Mouse (Mus musculus): ENCODE data around the gene Jun.

Jun gene

DNA sequence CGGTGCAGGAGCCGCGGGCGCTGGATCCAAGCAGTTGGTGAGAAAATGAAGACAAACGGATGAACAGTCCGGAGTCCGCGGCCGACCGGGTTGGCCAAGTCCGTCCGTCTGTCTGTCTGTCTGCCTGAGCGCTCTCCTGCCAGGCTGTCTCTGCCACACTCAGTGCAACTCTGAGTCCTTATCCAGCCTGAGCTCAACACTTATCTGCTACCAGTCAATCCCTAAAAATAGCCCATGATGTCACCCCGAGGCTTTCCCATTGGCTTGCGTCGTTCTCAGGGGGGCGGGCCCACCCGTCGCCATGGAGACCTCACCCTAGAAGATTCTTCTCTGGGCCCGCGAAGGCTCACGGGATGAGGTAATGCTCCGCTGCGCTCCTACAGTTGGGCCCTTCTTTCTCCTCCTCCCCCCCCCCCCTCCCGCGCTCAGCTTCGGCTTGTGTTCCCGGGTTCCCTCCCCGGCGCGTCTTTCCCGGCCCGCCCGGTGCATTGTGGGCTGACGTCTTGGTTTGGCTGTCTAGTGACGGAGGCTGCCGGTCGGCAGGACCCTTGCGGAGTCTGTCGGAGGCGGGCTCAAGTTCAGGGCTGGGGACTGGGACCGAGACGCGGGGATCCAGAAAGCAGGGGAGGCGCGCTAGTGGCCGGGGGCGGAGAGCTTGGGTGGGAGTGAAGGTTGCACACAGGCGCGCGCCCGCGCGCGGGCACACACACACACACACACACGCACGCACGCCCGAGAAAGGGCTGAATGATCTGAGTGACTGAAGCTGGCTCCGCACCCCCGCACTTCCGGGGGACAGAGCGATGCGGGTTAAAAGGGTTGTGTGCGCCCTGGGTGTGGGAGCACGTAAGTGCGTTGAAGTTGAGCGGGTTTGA, at the start of gene Jun:
Jun (minus strand) TSS at position 198 of the 875 bp plus-strand sequence.
- peak; percentile 100 for DNase-seq

- no peak for DNase-seq
Observed at GRCm38 (mm10) chr4:95101684-95102083, 49.7 kb upstream of the Jun start.

DNA sequence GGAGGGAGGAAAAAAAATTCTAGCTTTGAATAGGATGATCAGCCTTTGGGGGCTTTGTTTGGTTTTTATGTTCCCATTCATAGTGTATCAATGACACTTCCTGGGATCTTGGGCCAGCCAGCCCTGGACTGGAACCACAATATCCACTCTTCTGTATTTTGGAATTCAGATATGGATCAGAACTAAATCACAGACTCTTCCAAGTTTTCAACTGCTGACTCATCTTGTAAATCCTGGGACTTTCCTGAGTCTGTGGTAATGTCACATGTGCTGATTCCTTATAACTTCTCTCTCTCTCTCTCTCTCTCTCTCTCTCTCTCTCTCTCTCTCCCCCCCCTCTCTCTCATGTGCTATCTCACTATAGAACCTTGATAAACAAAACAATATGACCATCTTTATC, 48.7 kb upstream of the Jun start:
- no peak for DNase-seq

DNA sequence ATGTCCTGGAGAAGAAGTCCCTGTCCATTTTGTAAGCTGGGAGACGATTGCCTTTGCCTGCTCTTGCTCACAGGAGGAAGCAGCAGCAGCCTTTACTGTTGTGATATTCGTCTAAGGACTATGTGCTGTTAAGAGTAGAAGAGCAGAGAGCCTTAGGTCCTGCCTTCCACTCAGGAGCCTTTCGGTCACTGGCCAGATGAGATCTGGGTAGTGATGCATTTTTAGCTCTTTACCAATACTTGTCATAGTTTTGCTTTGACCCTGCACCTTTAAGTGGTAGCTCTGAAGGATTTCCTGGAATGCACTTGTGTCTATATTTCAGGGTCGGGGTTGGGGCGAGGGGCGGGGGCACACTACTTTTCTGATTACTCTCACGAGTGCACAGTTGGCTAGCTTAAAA, 47.4 kb upstream of the Jun start:
- no peak for DNase-seq

GRCm38 (mm10) chr4:95098722-95099097, 46.7 kb upstream of the Jun start:
- no peak for DNase-seq

DNA sequence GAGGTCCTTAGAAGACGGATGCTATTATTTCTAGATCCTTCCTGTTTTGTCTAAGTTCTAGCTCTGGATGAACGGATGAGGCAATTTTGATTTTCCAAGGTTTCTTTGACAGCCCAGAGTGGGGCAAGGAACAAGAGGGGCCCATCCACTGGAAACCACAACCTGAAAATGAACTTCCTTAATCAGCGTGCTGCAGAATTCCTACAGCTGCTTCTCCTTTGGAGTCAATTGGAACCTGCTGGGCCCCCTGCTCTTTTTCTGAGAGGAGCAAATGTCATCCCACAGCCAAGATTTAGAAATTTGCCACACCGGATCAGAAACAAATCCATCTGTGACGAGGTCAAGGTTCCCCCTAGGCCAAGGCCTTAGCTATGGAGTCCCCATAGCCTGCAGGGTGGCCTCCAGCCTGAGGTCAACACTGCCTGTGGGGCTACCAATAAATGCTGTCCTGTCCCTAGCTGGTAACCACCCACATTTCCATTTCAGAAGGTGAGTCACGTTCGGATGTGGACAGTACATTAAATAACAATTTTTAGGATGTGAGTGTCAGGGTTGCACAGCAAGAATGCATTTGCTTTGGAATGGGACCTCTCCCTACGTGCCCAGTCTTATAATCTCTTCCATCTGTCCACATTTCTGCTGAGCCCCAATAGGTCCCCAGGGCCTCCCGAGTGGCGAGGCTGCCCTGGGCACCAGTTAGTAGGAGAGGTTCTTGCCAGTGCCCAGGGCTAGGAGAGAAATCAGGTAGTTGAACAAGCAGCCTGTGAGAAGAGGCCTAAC, 46.1 kb upstream of the Jun start:
- DNase-seq = no peak

GRCm38 (mm10) chr4:95096731-95097130, 44.7 kb upstream of the Jun start:
- DNase-seq = no peak

- no peak for DNase-seq
Observed at GRCm38 (mm10) chr4:95095911-95096310, 43.9 kb upstream of the Jun start.

GRCm38 (mm10) chr4:95095355-95095754, 43.3 kb upstream of the Jun start:
- no peak for DNase-seq

DNA sequence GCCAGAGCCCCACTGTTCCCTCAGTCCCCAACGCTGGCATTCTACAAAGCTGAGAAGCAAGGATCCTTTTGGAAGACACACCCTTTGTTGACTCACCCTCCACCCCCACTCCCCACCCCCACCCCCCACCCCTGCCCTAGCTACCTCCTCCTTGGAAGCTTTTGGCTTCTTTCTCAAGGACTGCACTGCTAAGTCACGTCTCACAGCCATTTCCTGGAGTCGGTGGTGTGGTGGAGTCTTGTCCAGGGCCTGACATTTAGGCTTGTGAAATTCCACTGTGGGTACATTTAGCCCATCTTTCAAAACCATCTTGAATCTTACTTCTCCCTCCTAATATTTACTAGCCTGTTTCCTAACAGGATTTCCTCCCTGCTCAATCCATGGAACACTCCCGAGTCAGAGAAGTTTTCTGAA, 42.7 kb upstream of the Jun start:
- DNase-seq = peak; percentile 44

DNA sequence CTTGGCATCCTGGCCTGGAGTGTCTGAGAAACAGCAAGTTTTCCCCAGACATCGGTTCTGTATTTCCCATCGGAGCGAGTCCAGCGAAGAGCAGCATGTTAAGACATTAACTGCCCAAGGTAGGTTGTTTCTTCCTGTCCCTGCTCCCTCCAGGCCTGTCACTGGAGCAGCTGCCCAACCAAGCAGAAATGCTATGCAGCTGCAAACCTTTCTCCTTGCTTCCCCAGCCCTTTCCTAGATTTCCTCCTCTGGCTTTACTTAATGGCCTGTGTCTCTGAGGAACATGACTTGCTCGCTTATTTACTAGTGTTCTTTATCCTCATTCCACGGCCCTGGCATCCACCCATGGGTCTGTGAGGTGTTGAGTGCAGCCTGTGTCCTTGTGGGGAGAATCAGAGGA, 41.6 kb upstream of the Jun start:
- peak; percentile 22 for DNase-seq

GRCm38 (mm10) chr4:95092516-95092915, 40.5 kb upstream of the Jun start:
- no peak for DNase-seq

DNA sequence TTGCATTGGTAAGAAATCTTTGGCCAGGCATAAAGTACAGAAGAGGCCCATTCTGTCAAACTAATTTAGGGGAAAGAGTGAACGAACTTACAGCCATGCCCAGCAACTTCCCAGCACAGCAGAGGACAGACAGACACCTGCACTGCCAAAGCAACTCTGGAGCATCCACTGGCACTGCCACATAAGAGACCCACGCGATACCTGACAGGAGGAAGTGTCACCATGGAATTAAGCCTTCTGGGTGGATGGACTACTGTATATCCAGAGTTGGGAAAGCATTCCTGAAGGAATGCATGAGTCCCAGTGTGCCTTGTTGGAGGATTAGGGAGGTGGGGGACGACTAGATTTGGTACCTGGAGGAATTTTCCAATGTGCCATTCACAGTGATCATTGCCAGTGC, 39.5 kb upstream of the Jun start:
- no peak for DNase-seq

DNA sequence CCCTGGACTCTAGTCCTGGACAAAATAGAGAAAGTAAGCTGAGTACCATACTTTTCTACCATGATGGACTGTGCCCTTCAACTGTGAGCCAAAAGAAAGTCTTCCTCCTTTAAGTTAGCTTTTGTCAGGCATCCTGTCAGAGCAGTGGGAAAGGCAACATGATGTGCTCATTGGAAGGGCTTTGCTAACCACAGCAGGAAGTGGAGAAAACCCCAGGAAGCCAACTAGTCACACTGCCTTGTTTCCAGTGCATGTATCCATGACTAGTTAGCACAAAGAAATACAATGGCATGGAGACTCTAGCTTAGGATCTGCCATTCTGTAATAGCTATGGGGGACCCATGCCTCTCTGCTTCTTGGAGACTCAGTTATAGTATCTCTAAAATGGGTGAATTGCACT, 37.9 kb upstream of the Jun start:
- no peak for DNase-seq

GRCm38 (mm10) chr4:95089053-95089452, 37.0 kb upstream of the Jun start:
- DNase-seq = no peak

- no peak for DNase-seq
Observed at GRCm38 (mm10) chr4:95083957-95084356, 31.9 kb upstream of the Jun start.

DNA sequence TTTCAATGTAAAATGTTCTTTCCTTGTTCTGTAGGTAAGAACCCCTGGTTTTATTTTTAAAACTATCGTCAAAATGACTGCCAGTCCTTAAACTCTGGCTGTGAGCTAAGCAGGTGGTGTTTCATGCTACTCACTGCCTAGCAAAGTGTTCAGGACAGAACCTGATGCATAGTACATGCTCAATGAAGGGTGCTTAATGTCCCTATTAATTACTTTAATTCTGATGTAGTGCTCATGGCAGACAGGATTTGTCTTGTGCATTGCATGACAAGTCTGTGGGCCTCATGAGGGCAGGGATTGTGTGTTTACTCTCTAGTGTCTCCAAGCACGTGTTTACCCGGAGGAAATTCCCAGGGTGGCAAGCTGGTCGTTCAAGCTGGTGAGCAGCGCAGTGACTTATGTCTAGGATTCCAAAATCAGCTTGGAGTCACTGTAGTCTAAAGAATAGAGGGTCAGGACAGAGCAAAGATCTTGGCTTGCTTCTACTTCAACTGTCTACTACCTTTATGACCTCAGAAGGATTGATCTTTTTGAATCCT, 31.2 kb upstream of the Jun start:
- DNase-seq = no peak

DNA sequence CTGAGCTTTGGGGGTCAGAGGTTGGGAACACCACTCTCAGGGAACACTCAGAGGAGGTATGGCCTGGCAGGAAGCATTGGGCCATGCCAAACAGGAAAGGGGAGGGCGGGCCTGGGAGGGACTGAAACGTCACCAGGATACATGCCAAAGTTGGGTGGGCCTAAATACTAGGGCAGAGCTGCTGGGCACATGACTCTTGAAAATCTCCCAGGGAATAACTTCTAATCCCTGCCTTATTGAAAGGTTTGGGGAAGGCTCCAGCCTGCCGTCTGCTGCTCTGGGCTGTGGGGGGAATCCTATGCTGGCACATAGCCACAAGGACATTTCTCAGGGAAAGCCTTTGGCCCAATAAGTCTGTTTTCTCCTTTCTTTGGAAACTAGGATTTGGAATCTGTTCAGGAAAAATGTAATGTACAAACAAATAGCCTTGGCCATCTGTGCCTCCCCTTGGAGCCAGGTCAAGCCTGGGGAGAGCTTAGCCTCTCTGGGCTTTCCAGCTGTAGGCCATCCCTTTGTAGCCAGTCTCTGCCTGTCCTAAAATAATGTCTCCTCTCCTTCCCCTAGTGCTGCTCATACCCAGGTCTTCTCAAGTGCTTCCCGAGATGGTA, 30.6 kb upstream of the Jun start:
- DNase-seq = peak; percentile 85

GRCm38 (mm10) chr4:95081632-95082031, 29.6 kb upstream of the Jun start:
- DNase-seq = peak; percentile 23

DNA sequence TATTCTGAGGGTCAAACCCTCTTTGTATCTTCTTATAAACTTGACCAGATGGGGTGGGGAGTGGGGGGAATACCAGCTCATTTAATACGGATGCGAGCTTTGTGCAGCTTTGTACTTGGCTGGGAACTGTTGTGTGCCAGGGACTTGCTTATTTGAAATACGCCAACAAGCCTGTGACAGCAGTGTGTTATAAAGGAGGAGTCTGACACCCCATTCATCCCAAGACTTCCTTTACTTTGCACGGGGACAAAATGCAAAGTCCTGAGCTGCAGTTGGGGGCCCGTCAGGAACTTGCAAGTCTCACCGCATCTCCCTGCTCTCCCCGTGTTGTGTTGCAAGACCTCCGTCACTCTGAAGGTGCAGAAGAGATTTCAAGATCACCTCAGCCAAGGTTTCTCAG, 26.6 kb upstream of the Jun start:
- DNase-seq = no peak

- DNase-seq = no peak
Observed at GRCm38 (mm10) chr4:95076279-95076678, 24.3 kb upstream of the Jun start.

GRCm38 (mm10) chr4:95075591-95076002, 23.6 kb upstream of the Jun start:
- DNase-seq = no peak

DNA sequence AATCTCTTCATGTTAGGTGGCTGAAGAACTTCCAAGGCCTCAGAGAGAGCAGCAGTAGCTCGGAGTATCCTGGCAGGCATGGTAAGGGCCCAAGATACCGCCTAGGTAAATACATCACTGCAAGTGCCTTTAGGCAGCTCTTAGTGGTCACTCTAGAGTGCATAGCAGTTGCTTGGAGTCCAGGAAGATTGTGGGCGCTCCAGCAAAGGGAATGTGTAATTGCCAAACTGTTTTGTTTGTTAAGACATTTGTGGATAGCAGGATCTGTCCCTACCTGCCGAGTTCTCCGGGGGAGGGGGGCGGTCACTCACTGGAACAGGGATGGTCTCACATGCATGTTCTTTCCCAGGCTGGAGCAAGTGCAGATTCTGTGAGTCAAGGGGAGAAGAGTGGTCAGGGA, 22.3 kb upstream of the Jun start:
- DNase-seq = no peak
